In the genomic region with DNA sequence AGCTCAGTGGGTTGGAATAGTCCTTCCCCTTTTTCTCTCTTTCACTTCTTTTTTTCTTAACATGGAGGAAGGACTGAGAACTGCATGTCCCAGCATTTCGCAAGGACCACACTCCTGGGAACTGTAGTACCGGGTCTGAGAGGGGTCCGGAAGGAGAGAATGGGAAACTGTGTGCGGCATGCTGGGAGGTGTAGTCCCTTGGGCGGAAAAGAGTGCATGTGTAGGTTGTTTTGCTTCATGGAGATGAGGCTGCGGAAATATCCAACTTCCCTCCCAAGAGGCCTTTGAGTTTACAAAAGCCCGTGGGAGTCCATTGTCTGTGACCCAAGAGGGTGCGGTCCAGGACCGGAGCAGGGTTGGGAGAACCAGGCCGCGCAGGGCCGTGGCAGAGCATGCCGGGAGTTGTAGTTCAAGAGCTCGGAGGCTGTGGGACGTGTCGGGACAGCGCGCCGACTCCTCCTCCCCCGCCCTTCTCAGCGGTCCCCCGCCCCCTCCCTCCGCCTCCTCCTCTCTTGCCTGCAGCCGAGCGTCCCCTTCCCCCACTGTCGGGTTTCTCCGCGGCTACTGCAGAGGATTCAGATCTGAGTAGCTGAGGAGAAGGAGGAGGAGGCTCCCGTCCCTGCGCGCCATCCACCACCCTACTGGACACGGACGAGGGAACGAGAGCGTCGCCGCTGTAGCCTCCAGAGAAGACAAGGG, we compare ENCODE assay signal across 8 mouse cellular contexts. TPM values are rescaled to one million over a fixed set of nuclear protein-coding genes. Genes with fewer than 3 reads are reported as not detected.
DNase-seq lines count a peak whose midpoint lies in the region; ATAC-seq and TF ChIP-seq lines count a peak whose summit lies in the region.

A gene (plus strand): TSS at position 493 of the 699 bp plus-strand sequence.

- no peak for TF ChIP-seq EP300 in CH12.LX (IDR thresholded peaks at IDR 0.05; ENCODE audit: low read length)

- dilution Hi-C loops in CH12.LX (cut with MboI; ENCODE audit: extremely low pct_ligation_motif_present, extremely low pct_unique_long_range_greater_than_20kb, low sequenced_read_pairs) = no loop called here

- H3K9me3 ChIP-seq in CH12.LX (replicated peaks; ENCODE audit: low read length) = no peaks in the 10 kb centered on the region
- no peaks in the 10 kb centered on the region for H3K9me3 ChIP-seq in forebrain, embryonic 11.5 days (ENCODE audit: control insufficient read depth, low read length)
- H3K9me3 ChIP-seq in heart, embryonic 16.5 days (replicated peaks; ENCODE audit: control insufficient read depth, low read length) = no peaks in the 10 kb centered on the region
- no peaks in the 10 kb centered on the region for H3K9me3 ChIP-seq in liver, embryonic 15.5 days (replicated peaks)
- no peaks in the 10 kb centered on the region for H3K9me3 ChIP-seq in neural tube, embryonic 12.5 days

- DNase-seq in CH12.LX (ENCODE audit: extremely low read depth) = peak; percentile 94
- DNase-seq in c-Kit-positive CD71-positive TER-119-negative erythroid progenitor cells, embryonic 14.5 days (ENCODE audit: low read depth) = peak; percentile 80
- DNase-seq in forebrain, embryonic 11.5 days (ENCODE audit: low spot score) = peak; percentile 99
- DNase-seq in kidney, postnatal 36 days = peak; percentile 98
- peak; percentile 98 for DNase-seq in telencephalon, adult 2 months (ENCODE audit: low read depth, low spot score)

- peak within 1 kb of the TSS; percentile 53; the same call in 1 of the 2 replicates for H3K27ac ChIP-seq in CH12.LX (ENCODE audit: insufficient read depth, low read depth)
- peak within 1 kb of the TSS; percentile 99 for H3K27ac ChIP-seq in forebrain, embryonic 11.5 days (ENCODE audit: low read depth, low read length)
- H3K27ac ChIP-seq in heart, embryonic 16.5 days (ENCODE audit: low read length) = peak within 1 kb of the TSS; percentile 96
- peak within 1 kb of the TSS; percentile 88 for H3K27ac ChIP-seq in liver, embryonic 15.5 days (replicated peaks)
- H3K27ac ChIP-seq in neural tube, embryonic 12.5 days = peak within 1 kb of the TSS; percentile 100

- H3K36me3 ChIP-seq in CH12.LX (replicated peaks in 1 of 2; ENCODE audit: control insufficient read depth in 1 of 2, insufficient read depth in 1 of 2, low read length in 1 of 2) = no peaks in the 10 kb centered on the region
- H3K36me3 ChIP-seq in forebrain, embryonic 11.5 days (ENCODE audit: control insufficient read depth, insufficient read depth, low read length) = no peaks in the 10 kb centered on the region
- H3K36me3 ChIP-seq in heart, embryonic 16.5 days (ENCODE audit: control insufficient read depth, insufficient read depth) = no peaks in the 10 kb centered on the region
- H3K36me3 ChIP-seq in liver, embryonic 15.5 days (replicated peaks) = no peaks in the 10 kb centered on the region
- H3K36me3 ChIP-seq in neural tube, embryonic 12.5 days = no peaks in the 10 kb centered on the region

- H3K27me3 ChIP-seq in CH12.LX (replicated peaks) = no peaks in the 10 kb centered on the region
- H3K27me3 ChIP-seq in forebrain, embryonic 11.5 days (ENCODE audit: control insufficient read depth, insufficient read depth, low read length) = no peaks in the 10 kb centered on the region
- H3K27me3 ChIP-seq in heart, embryonic 16.5 days (ENCODE audit: control insufficient read depth, insufficient read depth, low read length) = no peaks in the 10 kb centered on the region
- peaks cover 7% of the 10 kb centered on the region; the same call in 1 of the 2 replicates for H3K27me3 ChIP-seq in liver, embryonic 15.5 days
- H3K27me3 ChIP-seq in neural tube, embryonic 12.5 days (replicated peaks) = no peaks in the 10 kb centered on the region

- peak; percentile 99 for ATAC-seq in forebrain, embryonic 11.5 days (replicated peaks; ENCODE audit: low FRiP score)
- ATAC-seq in heart, embryonic 16.5 days (replicated peaks; ENCODE audit: extremely low read depth, insufficient read depth, low FRiP score) = peak; percentile 98
- ATAC-seq in liver, embryonic 15.5 days (ENCODE audit: insufficient read depth) = peak; percentile 99
- ATAC-seq in neural tube, embryonic 12.5 days (ENCODE audit: low FRiP score, low read depth) = peak; percentile 99

- TF ChIP-seq POLR2A in CH12.LX (IDR thresholded peaks at IDR 0.05; ENCODE audit: low read depth, low read length) = peak; percentile 69

- H3K79me2 ChIP-seq in CH12.LX (replicated peaks; ENCODE audit: control insufficient read depth, extremely low read depth, insufficient read depth, poor library complexity, severe bottlenecking) = peaks cover 8% of the 10 kb centered on the region

- in situ Hi-C loops in CH12.LX (cut with MboI; ENCODE audit: low pct_ligation_motif_present, low pct_unique_long_range_greater_than_20kb, low sequenced_read_pairs) = no loop called here

- no peak for TF ChIP-seq CTCF in CH12.LX (conservative IDR thresholded peaks at IDR 0.05 in 1 of 2, IDR thresholded peaks at IDR 0.05 in 1 of 2; ENCODE audit: low read depth in 2 of 2, low read length in 2 of 2)

- H3K4me3 ChIP-seq in CH12.LX (replicated peaks in 1 of 3; ENCODE audit: low read depth in 2 of 3, low read length in 2 of 3, poor library complexity in 1 of 3) = peak within 1 kb of the TSS; percentile 75 to 95 (median 85)
- peak within 1 kb of the TSS; percentile 70 for H3K4me3 ChIP-seq in forebrain, embryonic 11.5 days (ENCODE audit: low read depth, low read length)
- H3K4me3 ChIP-seq in heart, embryonic 16.5 days (ENCODE audit: low read length) = peak within 1 kb of the TSS; percentile 85
- peak within 1 kb of the TSS; percentile 73 for H3K4me3 ChIP-seq in liver, embryonic 15.5 days (replicated peaks)
- peak within 1 kb of the TSS; percentile 78 for H3K4me3 ChIP-seq in neural tube, embryonic 12.5 days

- H3K4me1 ChIP-seq in CH12.LX (ENCODE audit: control insufficient read depth in 1 of 2, insufficient read depth in 2 of 2) = peaks cover 2 to 18% of the 10 kb centered on the region in 2 experiments; a peak in 3 of 4 replicates
- H3K4me1 ChIP-seq in forebrain, embryonic 11.5 days (replicated peaks; ENCODE audit: control insufficient read depth, insufficient read depth, low read length) = peaks cover 11% of the 10 kb centered on the region; the same call in 1 of the 2 replicates
- H3K4me1 ChIP-seq in heart, embryonic 16.5 days (ENCODE audit: control insufficient read depth, insufficient read depth, low read length) = peaks cover 12% of the 10 kb centered on the region
- peaks cover 26% of the 10 kb centered on the region for H3K4me1 ChIP-seq in liver, embryonic 15.5 days (replicated peaks)
- H3K4me1 ChIP-seq in neural tube, embryonic 12.5 days = peaks cover 14% of the 10 kb centered on the region

- H3K4me2 ChIP-seq in CH12.LX (ENCODE audit: insufficient read depth, low read depth, poor library complexity, severe bottlenecking) = peak within 1 kb of the TSS; percentile 95
- peak within 1 kb of the TSS; percentile 76 for H3K4me2 ChIP-seq in forebrain, embryonic 11.5 days (ENCODE audit: low read depth, low read length, severe bottlenecking)
- H3K4me2 ChIP-seq in heart, embryonic 16.5 days (ENCODE audit: low read depth, low read length) = peak within 1 kb of the TSS; percentile 78
- H3K4me2 ChIP-seq in liver, embryonic 15.5 days = peak within 1 kb of the TSS; percentile 92
- peak within 1 kb of the TSS; percentile 70 for H3K4me2 ChIP-seq in neural tube, embryonic 12.5 days (replicated peaks)

- peak within 1 kb of the TSS; percentile 90 for H3K9ac ChIP-seq in CH12.LX (ENCODE audit: insufficient read depth, low read depth)
- H3K9ac ChIP-seq in forebrain, embryonic 11.5 days (ENCODE audit: low read length) = peak within 1 kb of the TSS; percentile 92
- peak within 1 kb of the TSS; percentile 95 for H3K9ac ChIP-seq in heart, embryonic 16.5 days (ENCODE audit: low read length)
- peak within 1 kb of the TSS; percentile 81 for H3K9ac ChIP-seq in liver, embryonic 15.5 days
- peak within 1 kb of the TSS; percentile 95 for H3K9ac ChIP-seq in neural tube, embryonic 12.5 days

- TF ChIP-seq RAD21 in CH12.LX (IDR thresholded peaks at IDR 0.05; ENCODE audit: low read depth, low read length) = no peak; the same call in 1 of the 2 replicates

- WGBS in forebrain, embryonic 11.5 days = 1% methylated on average over 34 of the region's 37 CpGs
- under 1% methylated on average over 34 of the region's 37 CpGs for WGBS in heart, embryonic 16.5 days
- WGBS in liver, embryonic 15.5 days (ENCODE audit: insufficient replicate concordance) = 0% methylated on average over 33 of the region's 37 CpGs
- under 1% methylated on average over 29 of the region's 37 CpGs for WGBS in neural tube, embryonic 12.5 days

TF ChIP-seq in CH12.LX, 34 proteins besides CTCF, POLR2A, EP300 and RAD21 (continues in another document):
- TF ChIP-seq MAX (IDR thresholded peaks at IDR 0.05; ENCODE audit: low read length) (0 out of 2 replicates have a peak, but pooled peaks have one; percentile 10), MAZ (IDR thresholded peaks at IDR 0.05; ENCODE audit: low read depth, low read length) (peak; percentile 94), ELF1 (IDR thresholded peaks at IDR 0.05; ENCODE audit: low read depth, low read length) (peak; percentile 90), GABPA (IDR thresholded peaks at IDR 0.05; ENCODE audit: insufficient replicate concordance, low read depth, low read length) (peak; percentile 45; the same call in 1 of the 2 replicates), TBP (conservative IDR thresholded peaks at IDR 0.05; ENCODE audit: low read depth, low read length) (peak; percentile 72; the same call in 1 of the 2 replicates), NRF1 (IDR thresholded peaks at IDR 0.05; ENCODE audit: low read depth, low read length) (peak; percentile 70), MXI1 (IDR thresholded peaks at IDR 0.05; ENCODE audit: low read depth, low read length) (no peak), HCFC1 (IDR thresholded peaks at IDR 0.05; ENCODE audit: low read depth, low read length) (peak; percentile 93), KAT2A (IDR thresholded peaks at IDR 0.05; ENCODE audit: insufficient replicate concordance, low read length) (peak; percentile 90; the same call in 1 of the 2 replicates), NELFE (IDR thresholded peaks at IDR 0.05; ENCODE audit: low read depth, low read length) (0 out of 2 replicates have a peak, but pooled peaks have one; percentile 53), ZKSCAN1 (IDR thresholded peaks at IDR 0.05; ENCODE audit: borderline replicate concordance, low read depth, low read length) (no peak), USF2 (conservative IDR thresholded peaks at IDR 0.05; ENCODE audit: low read depth, low read length) (no peak), CHD2 (IDR thresholded peaks at IDR 0.05; ENCODE audit: low read length) (peak; percentile 93; the same call in 1 of the 2 replicates)

RNA-seq across cellular contexts. Expression of the gene that starts here (rescaled TPM):
- total RNA-seq in CH12.LX (2012; rRNA removed) (3.4 and 4.0 TPM in 2 replicates), CH12.LX (2014; rRNA removed) (4.9 and 5.2 TPM in 2 replicates)
- 11.6 and 15.0 TPM in 2 replicates for polyA plus RNA-seq in CH12.LX (2012; ENCODE audit: insufficient read length, low read depth)
- polyA plus RNA-seq in forebrain, embryonic 11.5 days (2014; fragmentation: Nextera tagmentation; extraction: Ambion mirVana) = 52.9 and 53.6 TPM in 2 replicates
- 25.6 and 27.2 TPM in 2 replicates for polyA plus RNA-seq in heart, embryonic 16.5 days (2015; fragmentation: Nextera tagmentation; extraction: Ambion mirVana)
- polyA plus RNA-seq in liver, embryonic 15.5 days (2015; fragmentation: Nextera tagmentation; extraction: Ambion mirVana) = 5.0 and 5.3 TPM in 2 replicates
- 58.2 and 77.7 TPM in 2 replicates for polyA plus RNA-seq in neural tube, embryonic 12.5 days (2016; fragmentation: Nextera tagmentation; extraction: Ambion mirVana)

Comparison
In these comparisons a context has a peak if more than half of its experiments do, and no peak if none do; other contexts are left out.
1. Peak in every context shown above with its lines: DNase-seq, ATAC-seq, H3K4me3 ChIP-seq and H3K27ac ChIP-seq.